Mouse (Mus musculus) thymus, adult 2 months (tissue): ENCODE measurements around the gene Gast.

Experiments
- CTCF ChIP-seq: fragments of 200-500 bp; IDR thresholded peaks from 2 replicates; pipeline ENCODE4 v1.5.1; 2012; ENCODE audit warnings: mild to moderate bottlenecking, control low read depth, low read length, moderate library complexity, borderline replicate concordance; ENCODE audit not compliant: control insufficient read depth, poor library complexity, insufficient read depth; ENCODE audit errors: extremely low read depth
- POLR2A ChIP-seq: fragments of 200-500 bp; IDR thresholded peaks from 2 replicates; pipeline ENCODE4 v1.6.1; 2012; ENCODE audit warnings: mild to moderate bottlenecking, low read length, control low read depth, moderate library complexity; ENCODE audit not compliant: control insufficient read depth, poor library complexity, insufficient read depth; ENCODE audit errors: extremely low read depth

- TF ChIP-seq CTCF (no peak), POLR2A (no peak)
These were observed 15.4 kb upstream of the Gast start for GRCm38 (mm10) chr11:100318529-100319451.
